Mouse (Mus musculus) myocyte (in vitro differentiated cells): Measurements from ENCODE around the gene Sirt3.

Experiments used
- E2F4 ChIP-seq: IDR thresholded peaks from one replicate; pipeline ENCODE4 v1.6.1; 2011; ENCODE audit warnings: mild to moderate bottlenecking, control low read depth, moderate library complexity; ENCODE audit not compliant: insufficient read depth
- MAX ChIP-seq: IDR thresholded peaks from one replicate; pipeline ENCODE4 v1.6.1; 2011; ENCODE audit warnings: low read depth, mild to moderate bottlenecking, control low read depth
- POLR2A ChIP-seq: IDR thresholded peaks from one replicate; pipeline ENCODE4 v1.6.1; 2011; ENCODE audit warnings: low read depth, mild to moderate bottlenecking, control low read depth, moderate library complexity; ENCODE audit not compliant: insufficient read length
- POLR2AphosphoS2 ChIP-seq: IDR thresholded peaks from one replicate; pipeline ENCODE4 v1.6.1; 2011; ENCODE audit warnings: low read depth, control low read depth; ENCODE audit not compliant: insufficient read length
- REST ChIP-seq: IDR thresholded peaks from one replicate; pipeline ENCODE4 v1.6.1; 2011; ENCODE audit warnings: mild to moderate bottlenecking, control low read depth, moderate library complexity; ENCODE audit not compliant: insufficient read depth, insufficient read length
- SRF ChIP-seq: IDR thresholded peaks from one replicate; pipeline ENCODE4 v1.6.1; 2011; ENCODE audit warnings: low read depth; ENCODE audit not compliant: control insufficient read depth, insufficient read length
- USF1 ChIP-seq: IDR thresholded peaks from one replicate; pipeline ENCODE4 v1.6.1; 2011; ENCODE audit warnings: low read depth, mild to moderate bottlenecking, control low read depth, moderate library complexity

GRCm38 (mm10) chr7:140881696-140882468 lies at the start of gene Sirt3, which contains the start of gene Psmd13:
- no peak for TF ChIP-seq SRF
- no peak for TF ChIP-seq MAX
- TF ChIP-seq POLR2A, result peak; percentile 95
- no peak for TF ChIP-seq E2F4
- no peak for TF ChIP-seq REST
- TF ChIP-seq USF1, result peak; percentile 20
- peak; percentile 92 for TF ChIP-seq POLR2AphosphoS2
